Comparison of ENCODE assay signal across 8 mouse cellular contexts in genomic region chr5:137746282-137746850, GRCm38 (mm10). TPM values are rescaled to one million over a fixed set of nuclear protein-coding genes. Genes with fewer than 3 reads are reported as not detected.
A peak's percentile ranks its signal among the peaks of the same experiment; 100 is the strongest.
DNase-seq lines count a peak whose midpoint lies in the region; ATAC-seq and TF ChIP-seq lines count a peak whose summit lies in the region.

No protein-coding gene starts in this region.

- H3K36me3 ChIP-seq in neural tube, embryonic 13.5 days = peaks cover 5% of the 10 kb centered on the region

- peak overlapping the region; percentile 79 for H3K4me3 ChIP-seq in brown adipose tissue, adult 24 weeks (ENCODE audit: insufficient read depth, low read depth, low read length)
- peak overlapping the region; percentile 76 for H3K4me3 ChIP-seq in gastrocnemius, adult 2 months
- H3K4me3 ChIP-seq in neural tube, embryonic 13.5 days = peak overlapping the region; percentile 66

- H3K27ac ChIP-seq in brown adipose tissue, adult 24 weeks (replicated peaks; ENCODE audit: low read depth, low read length) = peak overlapping the region; percentile 53
- peak overlapping the region; percentile 91 for H3K27ac ChIP-seq in gastrocnemius, adult 2 months
- H3K27ac ChIP-seq in neural tube, embryonic 13.5 days (replicated peaks) = peak overlapping the region; percentile 93

- H3K27me3 ChIP-seq in neural tube, embryonic 13.5 days = no peaks in the 10 kb centered on the region

- peak overlapping the region; percentile 72 for H3K9ac ChIP-seq in neural tube, embryonic 13.5 days

- ATAC-seq in inflammation-experienced regulatory T-cells, adult 6 months = peak; percentile 10
- peak; percentile 11; the same call in 1 of the 2 replicates for ATAC-seq in neural tube, embryonic 13.5 days (ENCODE audit: low read depth)

- TF ChIP-seq CTCF in gastrocnemius, adult 2 months (IDR thresholded peaks at IDR 0.05) = no peak

- peaks cover 11% of the 10 kb centered on the region for H3K4me1 ChIP-seq in brown adipose tissue, adult 24 weeks (ENCODE audit: control insufficient read depth, insufficient read depth, insufficient read length, low read length)
- H3K4me1 ChIP-seq in neural tube, embryonic 13.5 days (replicated peaks) = peaks cover 52% of the 10 kb centered on the region

- DNase-seq in cerebellum, postnatal 10 days = peak; percentile 69 to 76
- no peak for DNase-seq in cerebellum, adult 11 months
- peak; percentile 81 for DNase-seq in gastrocnemius, adult 2 months
- DNase-seq in lung, adult 18-20 months = peak; percentile 75 to 83
- DNase-seq in urinary bladder, postnatal 14 days (ENCODE audit: low spot score) = peak; percentile 80

- intact Hi-C loops in gastrocnemius, adult 2 months (cut with DNase I) = loop anchor here (10.0 kb wide), 1 partner anchor 242 kb away; the partner anchor contains the start of gene Pop7

- peak overlapping the region; percentile 99 for H3K4me2 ChIP-seq in neural tube, embryonic 13.5 days

- WGBS in neural tube, embryonic 13.5 days = 0% methylated on average over 19 of the region's 20 CpGs

- no peaks in the 10 kb centered on the region for H3K9me3 ChIP-seq in neural tube, embryonic 13.5 days

RNA-seq across cellular contexts. Expression of gene Tsc22d4, which starts 0.8 kb away (rescaled TPM):
- polyA plus RNA-seq in brown adipose tissue, adult 24 weeks (2012; ENCODE audit: insufficient read depth, insufficient read length, missing spikeins) = 21.4 and 24.0 TPM in 2 replicates
- 10 to 100 TPM; 43.5 to 58.6 TPM for total RNA-seq in gastrocnemius, adult 2 months (2021)
- polyA plus RNA-seq in inflammation-experienced regulatory T-cells, adult 6 months (2017; shearing (Covaris generic)) = 10 to 100 TPM; 43.3 to 83.4 (median 64.7) TPM
- 76.8 and 86.9 TPM in 2 replicates for polyA plus RNA-seq in neural tube, embryonic 13.5 days (2015; fragmentation: Nextera tagmentation; extraction: Ambion mirVana)

RNA-seq across cellular contexts. Expression of gene Nyap1, which starts 5.0 kb away (rescaled TPM):
- polyA plus RNA-seq in brown adipose tissue, adult 24 weeks (2012; ENCODE audit: insufficient read depth, insufficient read length, missing spikeins) = not detected in 2 replicates
- under 1 TPM; 0.05 to 0.45 TPM for total RNA-seq in gastrocnemius, adult 2 months (2021)
- under 1 TPM in 2 of 3 experiments, not detected in 1; 0.12 to 0.20 TPM for polyA plus RNA-seq in inflammation-experienced regulatory T-cells, adult 6 months (2017; shearing (Covaris generic))
- polyA plus RNA-seq in neural tube, embryonic 13.5 days (2015; fragmentation: Nextera tagmentation; extraction: Ambion mirVana) = 23.4 and 25.4 TPM in 2 replicates

RNA-seq across cellular contexts. Expression of gene Ppp1r35, which starts 32.3 kb away (rescaled TPM):
- 15.1 and 15.4 TPM in 2 replicates for polyA plus RNA-seq in brown adipose tissue, adult 24 weeks (2012; ENCODE audit: insufficient read depth, insufficient read length, missing spikeins)
- 1 to 10 TPM; 5.4 to 6.9 TPM for total RNA-seq in gastrocnemius, adult 2 months (2021)
- polyA plus RNA-seq in inflammation-experienced regulatory T-cells, adult 6 months (2017; shearing (Covaris generic)) = 10 to 100 TPM in 1 of 3 experiments, 1 to 10 TPM in 2; 6.0 to 10.9 (median 6.5) TPM
- polyA plus RNA-seq in neural tube, embryonic 13.5 days (2015; fragmentation: Nextera tagmentation; extraction: Ambion mirVana) = 38.1 and 39.7 TPM in 2 replicates

RNA-seq across cellular contexts. Expression of gene Mepce, which starts 41.1 kb away (rescaled TPM):
- polyA plus RNA-seq in brown adipose tissue, adult 24 weeks (2012; ENCODE audit: insufficient read depth, insufficient read length, missing spikeins) = 14.3 and 21.2 TPM in 2 replicates
- 10 to 100 TPM; 22.4 to 26.2 TPM for total RNA-seq in gastrocnemius, adult 2 months (2021)
- polyA plus RNA-seq in inflammation-experienced regulatory T-cells, adult 6 months (2017; shearing (Covaris generic)) = 10 to 100 TPM; 13.1 to 32.7 (median 29.8) TPM
- polyA plus RNA-seq in neural tube, embryonic 13.5 days (2015; fragmentation: Nextera tagmentation; extraction: Ambion mirVana) = 9.9 and 12.3 TPM in 2 replicates

RNA-seq across cellular contexts. Expression of gene Zcwpw1, which starts 41.2 kb away (rescaled TPM):
- polyA plus RNA-seq in brown adipose tissue, adult 24 weeks (2012; ENCODE audit: insufficient read depth, insufficient read length, missing spikeins) = 2.9 and 4.9 TPM in 2 replicates
- total RNA-seq in gastrocnemius, adult 2 months (2021) = under 1 TPM; 0.20 to 0.39 TPM
- 10 to 100 TPM in 2 of 3 experiments, 1 to 10 TPM in 1; 4.7 to 12.0 (median 11.0) TPM for polyA plus RNA-seq in inflammation-experienced regulatory T-cells, adult 6 months (2017; shearing (Covaris generic))
- polyA plus RNA-seq in neural tube, embryonic 13.5 days (2015; fragmentation: Nextera tagmentation; extraction: Ambion mirVana) = 10.4 and 12.4 TPM in 2 replicates

Comparison
In these comparisons a context has a peak if more than half of its experiments do, and no peak if none do; other contexts are left out.
1. RNA of gene Nyap1, which starts 5.0 kb away (polyA plus RNA-seq): 23.4 to 25.4 TPM in neural tube, embryonic 13.5 days; 0.12 to 0.20 TPM in inflammation-experienced regulatory T-cells, adult 6 months and not detected in brown adipose tissue, adult 24 weeks; every median in the first group is over 10 times any median in the second.
2. Peak in every context shown above with its lines, with median percentiles within 50 percentile points of each other: H3K27ac ChIP-seq and H3K4me3 ChIP-seq.